ENCODE assay signal across 8 mouse cellular contexts in genomic region chr5:32133549-32134004, GRCm38 (mm10). TPM values are rescaled to one million over a fixed set of nuclear protein-coding genes. Genes with fewer than 3 reads are reported as not detected.
DNase-seq lines count a peak whose midpoint lies in the region; ATAC-seq lines count a peak whose summit lies in the region.

No protein-coding gene starts in this region.

- intact Hi-C loops in gastrocnemius, postnatal 36 days (cut with DNase I): loop anchor here (5.0 kb wide), 1 partner anchor 51 kb away; no protein-coding TSS in a partner anchor
- intact Hi-C loops in left cerebral cortex, postnatal 14 days (cut with DNase I): loop anchor here (10.0 kb wide), 3 partner anchors 209 to 539 kb away; partner anchors contain the start of gene Mrpl33

- H3K4me2 ChIP-seq in intestine, embryonic 16.5 days (ENCODE audit: low read depth, low read length): peak overlapping the region; percentile 66

- H3K4me3 ChIP-seq in intestine, embryonic 16.5 days (ENCODE audit: low read length): peak overlapping the region; percentile 86
- H3K4me3 ChIP-seq in midbrain, embryonic 10.5 days: peak overlapping the region; percentile 69

- no peaks in the 10 kb centered on the region for H3K27me3 ChIP-seq in intestine, embryonic 16.5 days (replicated peaks; ENCODE audit: control insufficient read depth, insufficient read depth, low read length)
- H3K27me3 ChIP-seq in midbrain, embryonic 10.5 days (ENCODE audit: low read depth, poor library complexity, severe bottlenecking): peaks cover 94% of the 10 kb centered on the region

- H3K36me3 ChIP-seq in intestine, embryonic 16.5 days (ENCODE audit: control insufficient read depth, insufficient read depth, low read length): no peaks in the 10 kb centered on the region
- H3K36me3 ChIP-seq in midbrain, embryonic 10.5 days: no peaks in the 10 kb centered on the region

- peak; percentile 25 for ATAC-seq in intestine, embryonic 16.5 days

- peak; percentile 65 for DNase-seq in ZHBTc4 (ENCODE audit: low read depth, low spot score)
- DNase-seq in embryo, embryonic 11 days: peak; percentile 60
- DNase-seq in gastrocnemius, postnatal 36 days: peak; percentile 80 to 85
- DNase-seq in left cerebral cortex, postnatal 14 days (ENCODE audit: low spot score in 2 of 2): peak; percentile 66 to 87
- peak; percentile 57 for DNase-seq in midbrain, embryonic 10.5 days (ENCODE audit: low spot score)
- peak; percentile 63 to 80 for DNase-seq in right cerebral cortex, postnatal 36 days (ENCODE audit: low spot score in 2 of 2)
- DNase-seq in c-Kit-positive CD71-positive TER-119-positive erythroid progenitor cells, embryonic 14.5 days (ENCODE audit: low spot score): no peak

- no peaks in the 10 kb centered on the region for H3K9me3 ChIP-seq in intestine, embryonic 16.5 days (ENCODE audit: control insufficient read depth, low read length)
- H3K9me3 ChIP-seq in midbrain, embryonic 10.5 days (replicated peaks): no peaks in the 10 kb centered on the region

- 0% methylated on average over 20 of the region's 20 CpGs for WGBS in intestine, embryonic 16.5 days
- under 1% methylated on average over 20 of the region's 20 CpGs for WGBS in midbrain, embryonic 10.5 days

- H3K27ac ChIP-seq in intestine, embryonic 16.5 days (ENCODE audit: low read length): peak overlapping the region; percentile 100
- peak overlapping the region; percentile 74 for H3K27ac ChIP-seq in midbrain, embryonic 10.5 days (replicated peaks)

- H3K9ac ChIP-seq in intestine, embryonic 16.5 days (ENCODE audit: low read depth, low read length): peak overlapping the region; percentile 88

- H3K4me1 ChIP-seq in intestine, embryonic 16.5 days (ENCODE audit: control insufficient read depth, insufficient read depth, low read length): peaks cover 21% of the 10 kb centered on the region
- H3K4me1 ChIP-seq in midbrain, embryonic 10.5 days: peaks cover 48% of the 10 kb centered on the region

RNA-seq across cellular contexts. Expression of gene Fosl2, which starts 2.0 kb away (rescaled TPM):
- 10 to 100 TPM in 1 of 2 experiments, 1 to 10 TPM in 1; 9.0 to 16.5 TPM for total RNA-seq in gastrocnemius, postnatal 36 days (2021)
- 5.7 and 6.5 TPM in 2 replicates for polyA plus RNA-seq in intestine, embryonic 16.5 days (2015; fragmentation: Nextera tagmentation; extraction: Ambion mirVana)
- 10 to 100 TPM; 24.7 to 34.7 TPM for total RNA-seq in left cerebral cortex, postnatal 14 days (2021)
- 0.40 and 0.41 TPM in 2 replicates for polyA plus RNA-seq in midbrain, embryonic 10.5 days (2016; fragmentation: Nextera tagmentation; extraction: Ambion mirVana)
